Mouse (Mus musculus) limb, embryonic 10.5 days (tissue): ENCODE measurements around the gene Atp1a3. TPM values are rescaled to one million over a fixed set of nuclear protein-coding genes. Genes with fewer than 3 reads are reported as not detected.

Experiments used
- DNase-seq: peaks from one replicate; pipeline ENCODE4 v3.0.0-alpha.2; 2017; ENCODE audit warnings: low spot score
- H3K27ac ChIP-seq: fragments of 300-500 bp; sonication (generic); 2 replicates; pipeline ENCODE4 v1.5.1; 2016; ENCODE audit warnings: mild to moderate bottlenecking
- H3K27me3 ChIP-seq: fragments of 300-500 bp; sonication (generic); 2 replicates; pipeline ENCODE4 v1.6.1; 2016; ENCODE audit warnings: low read depth, mild to moderate bottlenecking; ENCODE audit not compliant: poor library complexity, severe bottlenecking
- H3K36me3 ChIP-seq: fragments of 300-500 bp; sonication (generic); 2 replicates; pipeline ENCODE4 v1.6.1; 2016; ENCODE audit warnings: mild to moderate bottlenecking, moderate library complexity
- H3K4me1 ChIP-seq: fragments of 300-500 bp; sonication (generic); 2 replicates; pipeline ENCODE4 v1.6.1; 2016
- H3K4me3 ChIP-seq: fragments of 300-500 bp; sonication (generic); 2 replicates; pipeline ENCODE4 v1.5.1; 2016; ENCODE audit warnings: mild to moderate bottlenecking, moderate library complexity
- H3K9me3 ChIP-seq: fragments of 300-500 bp; sonication (generic); replicated peaks from 2 replicates; pipeline ENCODE4 v1.6.1; 2016; ENCODE audit warnings: mild to moderate bottlenecking
- WGBS: fragments of 180-500 bp; shearing (Covaris S2); methylation state at CpG from one replicate; pipeline ENCODE4 v1.1.7; 2016; 5-methylcytosine and 5-hydroxymethylcytosine counted together
- polyA plus RNA-seq: library from polyadenylated mRNA; unstranded; fragments of >200 nt; fragmentation: Nextera tagmentation; extraction: Ambion mirVana; gene quantifications from 2 replicates; pipeline ENCODE4 v1.2.1, GENCODE M21; 2016

The Atp1a3 gene
- polyA plus RNA-seq, 1 experiment from 2014 or later, result 0.05 TPM

DNA sequence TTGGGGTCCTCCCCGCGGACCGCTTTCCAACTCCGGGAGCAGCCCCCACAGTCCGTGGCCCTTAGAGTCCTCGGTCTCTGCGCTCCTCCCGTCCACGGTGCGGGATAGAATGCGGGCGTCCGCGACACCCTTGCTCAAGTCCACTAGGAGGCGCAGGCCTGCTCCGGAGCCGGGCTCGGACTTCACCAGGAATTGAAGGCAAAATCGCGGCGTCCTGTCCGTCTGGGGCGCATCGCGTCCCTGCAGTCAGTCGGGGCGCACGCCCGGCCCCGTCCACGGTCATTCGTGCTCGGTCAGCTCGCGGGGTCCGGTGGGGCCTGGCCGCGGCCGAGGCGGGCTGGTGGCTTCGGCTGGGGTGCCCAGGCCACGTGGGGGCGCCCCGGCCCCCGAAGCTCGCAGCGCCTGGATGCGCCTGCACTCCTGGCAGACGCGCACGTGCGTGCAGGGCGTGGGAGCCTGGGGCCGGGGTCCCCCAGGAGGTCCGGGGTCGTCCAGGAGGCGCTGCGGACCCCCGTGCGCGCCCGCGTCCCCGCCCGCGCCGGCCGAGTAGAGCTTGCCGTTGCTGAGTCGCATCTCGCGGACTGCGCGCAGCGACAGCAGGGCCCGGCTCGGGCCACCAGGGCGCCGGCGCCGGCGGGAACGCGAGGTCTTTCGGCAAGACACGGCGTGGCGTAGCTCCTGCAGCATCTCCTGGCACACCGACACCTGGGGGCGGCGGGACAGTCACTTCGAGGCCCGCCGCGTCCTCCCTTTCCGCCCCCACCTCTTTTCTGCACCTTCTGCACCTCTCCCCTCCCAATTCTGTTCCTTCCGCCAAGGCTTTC is 4.5 kb upstream of the Atp1a3 start:
- 1% methylated on average over 95 of the region's 97 CpGs for WGBS
- H3K4me1 ChIP-seq, result peaks cover 33% of the 10 kb centered on the region
- no peak overlapping the region for H3K27ac ChIP-seq

DNA sequence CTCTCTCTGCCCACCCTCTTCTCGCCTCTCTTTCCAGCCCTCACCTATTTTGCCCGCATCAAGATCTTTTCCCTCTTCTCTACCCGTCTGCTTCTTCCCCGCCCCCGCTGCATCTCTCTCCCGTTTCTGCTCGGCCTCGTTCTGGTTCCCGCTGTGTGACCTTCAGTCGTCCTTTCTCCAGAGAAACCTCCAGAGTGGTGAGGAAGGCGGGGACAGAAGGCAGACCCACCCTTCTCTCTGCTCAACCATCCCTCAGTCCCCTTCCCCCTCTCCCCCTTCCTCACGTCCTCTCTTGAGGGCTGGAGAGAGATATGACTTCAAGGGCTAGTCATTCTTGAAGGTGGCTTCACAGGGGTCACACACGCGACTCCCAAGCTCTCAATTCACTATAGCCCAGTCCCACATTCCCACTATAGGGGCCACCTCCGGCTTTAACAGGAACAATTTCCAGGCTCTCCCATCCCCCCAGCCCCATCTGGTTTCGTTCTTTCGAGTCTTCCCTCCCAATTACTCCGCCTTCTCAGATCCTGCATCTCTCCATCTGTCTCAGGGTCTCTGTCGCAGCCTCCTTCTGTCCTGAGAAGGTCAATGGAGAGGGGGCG is 3.4 kb upstream of the Atp1a3 start:
- WGBS, result 8% methylated on average over 20 of the region's 20 CpGs

More for the DNA sequence above, 4.5 kb upstream of the Atp1a3 start:
- Histone ChIP-seq H3K36me3 (peaks cover 32% of the 10 kb centered on the region), H3K27me3 (peaks cover 85% of the 10 kb centered on the region), H3K4me3 (peak overlapping the region; percentile 50), H3K9me3 (no peaks in the 10 kb centered on the region)
- DNase-seq, result peak; percentile 77

DNA sequence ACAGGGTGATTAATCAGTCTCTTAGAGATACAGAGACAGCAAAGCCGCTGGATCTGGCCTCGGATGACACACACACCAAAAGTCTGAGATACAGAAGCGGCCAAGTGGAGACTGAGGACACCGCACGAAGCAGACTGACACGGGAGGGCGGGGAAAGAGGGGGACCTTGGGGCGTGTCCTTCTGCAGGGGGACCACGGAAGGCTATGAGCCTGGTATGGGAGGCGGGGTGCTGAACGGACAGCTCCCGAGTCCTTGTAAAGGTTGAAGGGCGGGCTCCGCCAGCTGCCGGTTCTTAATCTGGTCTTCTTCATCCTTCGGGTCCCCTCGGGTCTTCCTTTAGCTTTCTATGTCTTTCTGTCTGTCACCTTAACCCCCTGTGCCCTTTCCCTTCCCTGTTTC is 2.9 kb upstream of the Atp1a3 start:
- Histone ChIP-seq H3K27me3 (peaks cover 100% of the 10 kb centered on the region), H3K9me3 (no peaks in the 10 kb centered on the region), H3K4me3 (no peak overlapping the region), H3K36me3 (peaks cover 15% of the 10 kb centered on the region), H3K27ac (no peak overlapping the region), H3K4me1 (peaks cover 41% of the 10 kb centered on the region)
- peak; percentile 89 for DNase-seq
- under 1% methylated on average over 17 of the region's 17 CpGs for WGBS

More for the DNA sequence above, 3.4 kb upstream of the Atp1a3 start:
- Histone ChIP-seq H3K27ac (no peak overlapping the region), H3K27me3 (peaks cover 96% of the 10 kb centered on the region), H3K4me1 (peaks cover 41% of the 10 kb centered on the region), H3K36me3 (peaks cover 21% of the 10 kb centered on the region), H3K9me3 (no peaks in the 10 kb centered on the region), H3K4me3 (peak overlapping the region; percentile 21; the same call in 1 of the 2 replicates)
- no peak for DNase-seq

DNA sequence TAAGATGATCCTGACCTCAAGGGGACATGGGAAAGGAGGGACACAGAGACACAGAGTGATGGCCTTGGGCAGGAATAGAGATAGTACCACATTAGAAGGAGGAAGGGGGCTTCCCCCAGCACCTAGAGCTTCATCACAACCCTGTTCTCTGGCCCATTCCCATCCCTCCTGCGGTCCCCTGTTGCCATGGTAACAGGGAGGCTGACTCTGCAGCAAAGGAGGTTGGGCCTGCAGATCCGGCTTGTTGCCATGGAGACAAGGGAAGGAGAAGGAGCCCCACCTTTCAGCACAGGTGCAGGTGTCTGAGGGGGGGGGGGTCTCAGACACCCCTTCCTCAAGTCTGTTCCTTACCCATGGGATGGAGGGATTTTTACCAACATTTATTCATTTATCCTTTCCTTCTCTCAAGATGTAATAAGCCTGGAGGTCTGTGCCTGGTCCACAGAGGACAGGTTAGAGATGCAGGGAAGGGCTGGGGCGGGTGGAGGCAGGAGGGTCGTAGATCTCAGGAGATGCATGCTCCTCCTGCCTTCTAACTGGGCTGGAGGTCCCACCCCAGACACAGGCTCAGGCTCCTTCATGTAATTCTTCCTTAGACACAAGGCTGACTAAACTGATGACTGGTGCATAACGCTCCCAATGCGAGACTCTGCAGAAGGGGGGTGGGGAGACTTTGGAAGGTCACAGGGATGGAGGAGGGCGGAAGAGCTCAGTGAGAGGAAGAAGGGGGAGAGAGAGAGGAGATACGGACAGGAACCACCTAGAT is 2.0 kb upstream of the Atp1a3 start:
- H3K4me3 ChIP-seq, result no peak overlapping the region
- H3K9me3 ChIP-seq, result no peaks in the 10 kb centered on the region
- peaks cover 100% of the 10 kb centered on the region for H3K27me3 ChIP-seq
- WGBS, result 26% methylated on average over 8 of the region's 8 CpGs
- peaks cover 41% of the 10 kb centered on the region for H3K4me1 ChIP-seq
- H3K27ac ChIP-seq, result no peak overlapping the region
- peaks cover 7% of the 10 kb centered on the region; the same call in 1 of the 2 replicates for H3K36me3 ChIP-seq
- no peak for DNase-seq

DNA sequence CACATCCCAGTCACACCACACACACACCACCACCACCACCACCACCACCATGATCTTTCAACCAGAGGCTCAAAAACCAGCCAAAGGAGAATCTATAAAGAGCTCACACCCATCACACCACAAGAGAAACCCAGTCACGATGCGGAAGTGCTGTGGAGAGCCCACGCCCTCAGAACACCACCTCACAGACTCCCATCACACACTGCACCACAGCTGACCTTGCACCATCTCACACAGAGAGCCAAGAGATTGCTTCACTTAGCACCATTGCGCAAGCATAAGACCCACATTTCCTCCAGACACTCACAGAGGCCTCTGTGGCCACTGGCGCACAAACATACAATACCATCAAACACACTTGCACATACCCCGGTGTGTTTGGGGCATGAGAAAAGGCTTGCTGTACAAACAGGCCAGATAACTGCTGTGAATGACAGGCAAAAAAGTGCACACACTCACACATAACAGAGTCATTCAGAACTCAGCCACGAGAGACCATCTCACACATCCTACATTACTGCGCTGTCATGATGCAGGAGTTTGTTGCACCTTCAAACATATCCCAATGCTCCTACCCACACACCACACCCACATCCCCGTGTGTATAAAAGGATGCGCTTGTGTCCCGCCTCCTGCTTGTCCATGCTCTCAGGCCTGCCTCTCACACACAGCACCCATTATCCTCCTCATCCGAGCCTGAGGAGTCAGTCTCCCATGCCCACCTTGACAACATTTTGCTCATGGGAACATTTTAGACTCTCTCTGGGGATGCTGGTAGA is 1.0 kb upstream of the Atp1a3 start:
- Histone ChIP-seq H3K4me1 (peaks cover 41% of the 10 kb centered on the region), H3K36me3 (no peaks in the 10 kb centered on the region), H3K27ac (no peak overlapping the region), H3K9me3 (no peaks in the 10 kb centered on the region), H3K27me3 (peaks cover 100% of the 10 kb centered on the region), H3K4me3 (no peak overlapping the region)
- DNase-seq, result no peak
- WGBS, result 86% methylated on average over 12 of the region's 12 CpGs

DNA sequence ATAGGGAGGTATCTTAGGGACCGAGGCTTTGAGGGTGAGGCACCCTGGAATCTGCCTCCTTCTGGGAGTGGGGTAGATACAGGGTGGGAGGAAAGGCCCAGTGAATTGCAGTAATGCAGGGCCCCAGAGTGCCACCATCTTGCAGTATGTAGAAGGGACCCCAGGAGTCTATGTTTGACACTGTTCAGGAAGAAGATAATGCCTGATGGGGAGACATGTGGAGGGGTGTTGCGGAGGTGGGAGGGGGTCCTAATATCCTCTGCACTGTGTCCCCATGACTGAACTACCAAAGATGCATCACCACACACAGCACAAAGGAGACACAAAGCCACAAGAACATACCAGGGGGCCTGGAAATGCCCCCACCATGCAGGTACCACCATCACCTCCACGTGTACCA is 413 bp upstream of the Atp1a3 start:
- peak overlapping the region; percentile 48 for H3K4me3 ChIP-seq
- H3K27me3 ChIP-seq, result peaks cover 94% of the 10 kb centered on the region
- H3K9me3 ChIP-seq, result no peaks in the 10 kb centered on the region
- H3K27ac ChIP-seq, result no peak overlapping the region
- WGBS, result 69% methylated on average over 3 of the region's 3 CpGs
- no peaks in the 10 kb centered on the region for H3K36me3 ChIP-seq
- peaks cover 41% of the 10 kb centered on the region for H3K4me1 ChIP-seq
- DNase-seq, result no peak

DNA sequence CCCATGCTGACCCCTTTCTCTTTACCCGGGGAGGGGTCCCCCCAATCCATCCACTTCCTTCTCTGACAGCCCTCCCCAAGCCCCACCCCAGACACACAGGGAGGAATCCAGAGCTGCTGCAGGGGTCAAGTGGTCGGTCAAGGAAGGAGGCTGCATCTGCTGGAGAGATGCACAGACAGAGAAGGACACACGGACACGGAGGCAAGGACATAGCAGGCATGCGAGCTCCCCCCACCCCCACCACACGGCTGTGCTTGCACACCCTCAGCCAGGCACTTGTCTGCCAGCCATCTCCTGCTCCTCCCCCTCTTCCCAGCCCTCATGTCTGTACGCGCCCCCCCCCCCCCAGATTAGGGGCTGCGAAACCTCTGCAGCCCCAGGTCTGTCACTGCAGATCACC is 952 bp downstream of the Atp1a3 start:
- H3K27ac ChIP-seq, result no peak overlapping the region
- 38% methylated on average over 8 of the region's 9 CpGs for WGBS
- peaks cover 80% of the 10 kb centered on the region for H3K27me3 ChIP-seq
- peak overlapping the region; percentile 48; the same call in 1 of the 2 replicates for H3K4me3 ChIP-seq
- DNase-seq, result no peak
- no peaks in the 10 kb centered on the region for H3K36me3 ChIP-seq
- no peaks in the 10 kb centered on the region for H3K9me3 ChIP-seq
- peaks cover 29% of the 10 kb centered on the region for H3K4me1 ChIP-seq

DNA sequence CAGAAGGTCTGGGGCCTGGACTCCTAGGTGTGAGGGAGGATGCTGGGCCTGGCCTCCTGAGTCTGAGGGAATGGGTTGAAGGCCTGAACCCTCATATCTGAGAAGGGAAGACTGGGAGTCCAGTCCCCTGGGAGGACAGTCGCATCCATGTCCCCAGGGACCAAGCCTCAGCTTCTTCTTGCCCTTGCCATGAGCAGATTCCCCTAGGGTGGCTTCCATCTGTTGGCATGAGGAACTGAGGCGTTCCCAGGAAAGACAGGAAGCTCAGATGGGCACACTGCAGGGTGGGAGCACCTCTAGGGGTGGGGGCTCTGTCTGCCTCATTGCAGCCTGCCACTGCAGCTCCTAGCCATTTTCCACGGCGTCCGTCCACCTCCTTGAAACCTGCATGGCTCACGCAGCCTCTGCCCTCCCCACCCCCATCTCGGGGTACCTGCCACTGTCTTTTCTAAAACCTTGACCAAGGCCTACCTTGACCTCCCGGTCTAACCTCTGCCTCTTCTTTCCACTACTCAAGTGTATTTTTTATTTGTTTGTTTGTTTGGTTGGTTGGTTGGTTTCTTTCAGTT is 1.9 kb downstream of the Atp1a3 start:
- peaks cover 20% of the 10 kb centered on the region for H3K4me1 ChIP-seq
- no peaks in the 10 kb centered on the region for H3K36me3 ChIP-seq
- WGBS, result 89% methylated on average over 8 of the region's 8 CpGs
- H3K4me3 ChIP-seq, result no peak overlapping the region
- DNase-seq, result no peak
- no peak overlapping the region for H3K27ac ChIP-seq
- H3K9me3 ChIP-seq, result no peaks in the 10 kb centered on the region
- peaks cover 71% of the 10 kb centered on the region for H3K27me3 ChIP-seq

DNA sequence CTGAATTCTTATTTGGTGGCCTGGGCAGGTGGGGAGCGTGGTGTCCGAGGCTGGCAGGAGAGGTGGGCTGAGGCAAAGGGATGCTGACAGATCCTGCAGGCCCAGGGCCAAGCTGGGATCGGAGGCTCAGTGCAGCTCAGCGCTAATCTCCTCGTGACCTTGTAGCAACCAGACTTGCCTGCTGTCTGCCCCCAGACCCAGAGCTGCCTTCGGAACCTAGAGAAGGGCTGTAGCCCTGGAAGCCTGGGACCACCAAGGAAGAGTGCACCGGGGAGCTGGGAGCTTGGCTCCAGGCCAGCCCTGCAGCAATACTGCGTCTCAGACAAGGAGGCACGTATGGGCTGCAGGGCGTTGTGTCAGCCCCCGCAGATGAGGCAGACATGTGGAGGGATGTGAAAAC is 2.5 kb downstream of the Atp1a3 start:
- 68% methylated on average over 11 of the region's 11 CpGs for WGBS
- H3K9me3 ChIP-seq, result no peaks in the 10 kb centered on the region
- peaks cover 65% of the 10 kb centered on the region for H3K27me3 ChIP-seq
- no peak overlapping the region for H3K4me3 ChIP-seq
- no peaks in the 10 kb centered on the region for H3K36me3 ChIP-seq
- H3K27ac ChIP-seq, result no peak overlapping the region
- DNase-seq, result no peak
- peaks cover 16% of the 10 kb centered on the region for H3K4me1 ChIP-seq

DNA sequence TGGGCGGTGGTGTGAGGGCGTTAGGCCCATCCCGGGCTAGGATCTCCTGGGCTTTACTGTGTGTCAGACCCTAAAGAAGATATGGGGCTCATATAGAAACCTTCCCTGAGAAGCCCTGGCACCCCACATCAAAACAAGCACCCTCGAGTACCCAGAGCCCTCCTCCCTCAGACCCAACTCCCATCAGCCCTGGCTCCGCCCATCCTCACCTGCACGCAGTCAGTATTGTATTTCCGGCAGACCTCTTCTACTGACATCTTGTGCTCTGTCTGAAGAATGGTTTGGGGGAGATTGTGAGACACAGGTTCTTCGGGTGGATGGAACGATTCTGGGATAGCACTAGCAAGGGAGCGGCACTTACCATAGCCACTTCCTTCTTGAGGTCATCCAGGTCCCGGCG is 5.0 kb downstream of the Atp1a3 start:
- no peaks in the 10 kb centered on the region for H3K9me3 ChIP-seq
- H3K4me1 ChIP-seq, result peaks cover 11% of the 10 kb centered on the region
- no peaks in the 10 kb centered on the region for H3K36me3 ChIP-seq
- H3K4me3 ChIP-seq, result no peak overlapping the region
- peaks cover 39% of the 10 kb centered on the region for H3K27me3 ChIP-seq
- H3K27ac ChIP-seq, result no peak overlapping the region
- WGBS, result 73% methylated on average over 12 of the region's 12 CpGs
- DNase-seq, result no peak

DNA sequence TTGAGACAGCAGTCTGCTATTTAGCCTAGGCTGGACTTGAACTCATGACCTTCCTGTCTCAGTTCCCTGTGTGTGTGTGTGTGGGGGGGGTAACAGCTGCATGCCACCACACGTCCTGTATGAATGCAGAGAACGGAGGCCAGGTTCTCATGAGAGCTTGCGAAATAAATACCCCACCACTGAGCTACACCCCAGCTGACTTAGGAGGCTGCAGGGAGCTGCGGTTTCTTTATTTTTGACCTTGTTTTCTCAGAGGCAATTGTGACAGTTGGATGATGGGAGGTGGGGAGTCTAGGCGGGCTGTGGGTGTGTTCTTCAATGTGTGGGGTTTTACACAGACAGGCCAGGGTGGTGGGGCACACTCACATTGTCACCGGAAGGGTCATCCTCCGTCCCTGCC is 5.5 kb downstream of the Atp1a3 start:
- Histone ChIP-seq H3K27me3 (peaks cover 34% of the 10 kb centered on the region), H3K4me1 (peaks cover 6% of the 10 kb centered on the region), H3K27ac (no peak overlapping the region), H3K9me3 (no peaks in the 10 kb centered on the region), H3K4me3 (no peak overlapping the region), H3K36me3 (no peaks in the 10 kb centered on the region)
- no peak for DNase-seq
- WGBS, result 79% methylated on average over 7 of the region's 7 CpGs

DNA sequence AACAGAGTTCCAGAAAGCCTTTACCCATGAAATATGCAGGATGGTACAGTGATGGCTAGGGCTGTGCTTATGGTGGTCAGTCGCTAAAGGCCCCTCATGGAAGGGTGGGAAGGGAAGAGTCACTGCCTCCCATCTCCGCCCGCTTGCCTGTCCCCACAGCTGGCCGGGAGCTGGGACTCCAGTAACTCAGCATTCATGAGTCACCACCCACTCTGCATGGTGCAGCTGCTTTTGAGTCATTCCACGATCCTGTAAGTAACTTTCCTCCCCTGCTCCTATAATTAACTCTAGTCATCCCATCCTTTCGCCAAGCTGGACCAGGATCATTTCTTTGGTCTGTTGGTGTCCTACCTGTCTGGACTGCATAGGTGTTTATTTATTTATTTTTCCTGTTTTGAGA is 12.7 kb downstream of the Atp1a3 start:
- WGBS, result 86% methylated on average over 6 of the region's 6 CpGs
- H3K4me1 ChIP-seq, result no peaks in the 10 kb centered on the region
- no peak for DNase-seq

More for the DNA sequence above, 12.7 kb downstream of the Atp1a3 start:
- H3K36me3 ChIP-seq, result no peaks in the 10 kb centered on the region
- no peak overlapping the region for H3K4me3 ChIP-seq
- H3K27me3 ChIP-seq, result peaks cover 5% of the 10 kb centered on the region; the same call in 1 of the 2 replicates
- no peak overlapping the region for H3K27ac ChIP-seq
- no peaks in the 10 kb centered on the region for H3K9me3 ChIP-seq
